Mouse (Mus musculus) stomach, postnatal 0 days (tissue): ENCODE results near the gene Tenm4.

Source experiments
- CTCF ChIP-seq: IDR thresholded peaks from 2 replicates; pipeline ENCODE4 v1.5.1; 2016; ENCODE audit warnings: antibody characterized with exemption, low read depth, mild to moderate bottlenecking, moderate library complexity
- EP300 ChIP-seq: optimal IDR thresholded peaks from 2 replicates; pipeline ENCODE3; 2016; ENCODE audit warnings: antibody characterized with exemption

GRCm38 (mm10) chr7:96511953-96512511 lies 341.0 kb downstream of the Tenm4 start:
- TF ChIP-seq CTCF (no peak), EP300 (no peak)
